Mouse (Mus musculus) C2C12 (cell line): ENCODE measurements around the gene Syne2.

Experiments used
- CTCF ChIP-seq: IDR thresholded peaks from one replicate; pipeline ENCODE4 v1.5.1; 2011; ENCODE audit not compliant: control insufficient read depth, insufficient read depth, insufficient read length
- MAX ChIP-seq: IDR thresholded peaks from one replicate; pipeline ENCODE4 v1.6.1; 2011; ENCODE audit warnings: mild to moderate bottlenecking, control low read depth
- MYOD1 ChIP-seq: IDR thresholded peaks from one replicate; pipeline ENCODE4 v1.6.1; 2011; ENCODE audit warnings: low read depth; ENCODE audit not compliant: control insufficient read depth, insufficient read length
- USF1 ChIP-seq: IDR thresholded peaks from one replicate; pipeline ENCODE4 v1.6.1; 2011; ENCODE audit warnings: low read depth, mild to moderate bottlenecking, control low read depth, moderate library complexity

GRCm38 (mm10) chr12:75933561-75933960 lies 115.6 kb downstream of the Syne2 start:
- TF ChIP-seq CTCF, result no peak
- TF ChIP-seq MYOD1, result no peak
- no peak for TF ChIP-seq USF1
- TF ChIP-seq MAX, result no peak
